Mouse (Mus musculus): ENCODE data around the gene Lrrc40. TPM values are rescaled to one million over a fixed set of nuclear protein-coding genes. Genes with fewer than 3 reads are reported as not detected.
"Not testable (repeated sequence)": the region's sequence is repeated elsewhere in the genome, so short reads cannot be mapped to it uniquely, and the experiment has no call there.

The Lrrc40 gene
- total RNA-seq, 4 experiments from 2014 or later: 28.9 to 35.4 (median 31.0) TPM

DNA sequence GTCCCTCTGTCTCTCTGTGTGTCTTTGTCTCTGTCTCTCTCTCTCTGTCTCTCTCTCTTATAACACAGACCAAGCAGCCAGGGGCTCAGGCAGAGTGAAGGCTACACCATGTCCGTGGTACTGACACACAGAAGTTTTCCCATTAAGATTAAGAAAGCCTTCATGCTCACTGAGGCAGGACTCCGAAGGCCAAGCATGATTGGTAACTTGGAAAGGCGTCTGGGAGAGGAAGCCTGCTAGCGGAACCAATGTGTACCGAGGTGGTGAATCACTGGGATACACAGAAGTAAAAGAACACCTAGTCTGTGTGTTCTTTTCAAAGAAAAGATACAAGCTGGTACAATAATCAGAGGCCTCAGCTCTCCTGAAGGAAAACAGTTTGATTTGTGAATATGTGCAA is 41.4 kb downstream of the Lrrc40 start:
- no peak for DNase-seq (ENCODE audit: low spot score in 2 of 2)

DNA sequence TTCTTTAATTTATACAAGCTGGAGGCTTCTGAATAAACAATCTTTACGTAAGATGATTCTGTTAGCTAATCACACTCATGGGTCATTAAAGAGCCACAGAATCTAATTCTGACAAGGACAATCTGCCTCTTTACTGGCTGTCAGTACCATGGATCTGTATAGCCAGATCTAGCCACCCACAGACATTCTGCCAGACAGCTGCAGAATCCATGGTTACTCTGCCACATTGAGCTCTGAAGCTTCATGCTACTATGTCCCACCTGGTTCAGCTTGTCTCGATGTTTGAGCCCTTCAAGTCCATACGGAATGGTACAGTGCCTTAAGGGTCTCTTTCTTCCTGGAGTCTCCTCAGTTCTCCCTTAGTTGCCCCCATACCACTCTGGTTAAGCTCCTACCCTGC is 55.1 kb downstream of the Lrrc40 start:
- DNase-seq (ENCODE audit: low spot score in 2 of 2): peak; percentile 67 to 69

DNA sequence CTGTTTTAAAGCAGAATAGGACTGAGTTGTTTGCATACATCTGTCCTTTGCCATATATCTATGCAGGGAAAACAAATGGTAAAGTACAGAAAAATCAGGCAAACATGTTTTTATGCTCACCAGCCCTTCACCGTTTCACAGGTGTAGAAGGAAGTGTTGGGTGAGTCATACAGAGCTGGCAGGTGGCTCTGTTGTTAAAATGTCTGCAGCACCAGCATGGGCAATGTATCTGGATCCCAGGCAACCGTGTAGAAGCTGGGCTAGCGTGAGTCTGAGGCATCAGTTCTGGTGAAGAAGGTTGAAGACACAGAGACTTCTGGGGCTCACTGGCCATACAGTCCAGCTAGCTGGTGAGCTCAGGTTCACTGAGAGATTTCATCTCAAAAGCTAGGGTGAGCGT is 57.5 kb downstream of the Lrrc40 start:
- peak in 1 of 2 experiments; percentile 3 for DNase-seq (ENCODE audit: low spot score in 2 of 2)

DNA sequence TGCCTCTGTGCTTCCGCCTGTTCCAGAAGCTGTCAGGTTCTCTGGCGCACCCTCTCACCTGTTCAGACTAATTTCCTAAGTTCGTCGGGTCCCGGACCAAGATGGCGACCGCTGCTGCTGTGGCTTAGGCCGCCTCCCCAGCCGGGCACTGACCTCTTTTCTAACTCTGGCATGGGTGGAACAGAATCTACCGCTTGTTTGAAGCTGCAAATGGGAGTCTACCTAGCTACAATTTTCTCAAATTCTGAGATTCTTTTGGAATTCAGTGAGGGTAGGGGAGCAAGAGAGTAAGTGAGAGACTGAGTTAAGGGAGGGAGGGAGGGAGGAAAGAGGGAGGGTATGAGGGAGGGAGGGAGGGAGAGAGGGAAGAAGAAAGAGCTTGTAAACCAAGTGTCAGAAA is 65.6 kb downstream of the Lrrc40 start:
- DNase-seq (ENCODE audit: low spot score in 2 of 2): not testable (repeated sequence)

DNA sequence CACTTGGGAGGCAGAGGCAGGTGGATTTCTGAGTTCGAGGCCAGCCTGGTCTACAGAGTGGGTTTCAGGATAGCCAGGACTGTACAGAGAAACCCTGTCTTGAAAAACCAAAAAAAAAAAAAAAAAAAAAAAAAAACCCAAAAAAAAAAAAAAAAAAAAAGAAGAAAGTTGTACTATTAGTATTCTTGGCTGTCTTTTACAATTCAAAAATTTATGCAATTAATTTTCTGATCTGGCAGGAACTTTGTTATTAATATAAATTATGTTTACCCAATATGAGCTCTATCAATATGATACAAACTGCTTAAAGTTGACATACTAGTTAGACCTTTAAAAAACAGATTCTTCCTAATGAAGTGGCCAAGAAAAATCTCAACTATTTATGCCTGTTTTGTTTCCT is 66.1 kb downstream of the Lrrc40 start:
- DNase-seq (ENCODE audit: low spot score in 2 of 2): not testable (repeated sequence)

DNA sequence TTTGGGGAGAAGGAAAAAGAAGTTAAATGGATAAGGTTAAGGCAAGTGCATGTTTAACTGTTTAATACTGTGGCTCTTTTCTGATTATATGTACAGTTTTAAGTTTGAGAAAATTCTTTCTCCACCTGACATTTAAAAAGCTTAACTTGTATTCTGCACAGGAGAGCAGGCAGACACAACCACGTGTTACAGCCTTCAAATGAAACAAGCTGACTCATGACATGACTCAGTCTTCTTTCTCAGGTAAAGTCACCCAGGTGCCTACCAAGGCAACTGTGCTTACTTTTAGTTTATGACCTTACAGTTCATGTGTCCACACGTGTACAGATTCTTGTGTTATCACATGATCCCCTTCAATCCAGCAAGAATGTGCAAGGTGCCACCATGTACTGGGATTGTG is 67.0 kb downstream of the Lrrc40 start:
- DNase-seq (ENCODE audit: low spot score in 2 of 2): no peak

DNA sequence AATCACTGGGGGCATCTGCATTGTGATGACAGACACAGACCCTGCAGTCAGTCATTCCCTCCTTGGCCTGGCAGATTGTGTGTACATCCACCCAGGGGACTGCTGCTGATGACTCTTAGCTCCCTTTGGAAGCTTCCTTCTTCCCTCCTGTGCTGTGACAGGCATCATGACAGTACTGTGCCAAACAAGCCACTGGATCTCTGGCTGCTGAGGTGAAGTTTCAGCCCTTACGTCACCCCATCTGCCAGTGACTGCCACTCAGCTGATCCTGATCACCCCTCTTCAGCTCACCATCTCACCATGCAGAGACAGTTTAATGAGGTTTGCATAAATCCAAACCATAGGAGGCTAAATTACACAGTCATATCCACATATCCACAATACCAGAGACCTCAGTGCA is 68.8 kb downstream of the Lrrc40 start:
- no peak for DNase-seq (ENCODE audit: low spot score in 2 of 2)

Other genes starting within 250 kb of the Lrrc40 start
- 1 to 10 TPM; 4.3 to 8.3 (median 5.4) TPM for gene Cth, start 111.6 kb upstream of the Lrrc40 start, total RNA-seq (2022)
- gene Ankrd13c, start 89.4 kb upstream of the Lrrc40 start, total RNA-seq (2022): 100 to 1,000 TPM in 1 of 4 experiments, 10 to 100 TPM in 3; 81.4 to 100 (median 91.3) TPM
- 100 to 1,000 TPM; 162 to 195 (median 183) TPM for gene Srsf11, start within 50 bp of the Lrrc40 start, total RNA-seq (2022)

All from layer of hippocampus, adult 8-10 months (tissue).